ENCODE assay signal across 10 mouse cellular contexts in the genomic region with DNA sequence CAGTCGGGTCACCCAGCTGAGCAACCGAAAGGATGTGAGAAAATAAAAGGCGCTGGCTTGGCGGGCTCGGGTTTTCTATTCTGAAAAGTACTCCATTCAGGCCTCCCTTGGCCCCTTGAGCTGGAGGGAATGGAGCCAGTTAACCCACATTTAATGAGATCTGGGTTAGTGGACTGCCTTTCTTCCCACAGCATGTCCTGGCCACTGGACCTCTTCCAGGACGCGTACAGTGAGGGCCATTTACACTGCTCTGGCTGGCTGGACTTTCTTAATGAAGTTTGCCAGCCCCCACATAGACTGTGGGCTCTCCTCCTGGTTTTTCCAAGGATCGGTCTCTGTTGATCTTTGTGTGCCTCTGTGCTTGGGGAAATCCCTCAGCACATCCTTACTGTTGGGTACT. TPM values are rescaled to one million over a fixed set of nuclear protein-coding genes. Genes with fewer than 3 reads are reported as not detected.
A peak's percentile ranks its signal among the peaks of the same experiment; 100 is the strongest.
DNase-seq lines count a peak whose midpoint lies in the region; ATAC-seq and TF ChIP-seq lines count a peak whose summit lies in the region.
"Had no signal": no experiment of that assay in that cellular context is flagged by ENCODE, and none has a peak within 500 bp of the region (broad histone marks: within the 10 kb centered on the region; RNA-seq: fewer than 3 reads in every experiment).

No protein-coding gene starts in this region.

- H3K4me1 ChIP-seq in hindbrain, embryonic 15.5 days (replicated peaks): peaks cover 8% of the 10 kb centered on the region; the same call in 1 of the 2 replicates
- H3K4me1 ChIP-seq in hindbrain, embryonic 12.5 days: peaks cover 4% of the 10 kb centered on the region; the same call in 1 of the 2 replicates
- H3K4me1 ChIP-seq in forebrain, embryonic 13.5 days: peaks cover 10% of the 10 kb centered on the region
- H3K4me1 ChIP-seq in midbrain, postnatal 0 days (ENCODE audit: insufficient read depth, low read length): no peaks in the 10 kb centered on the region

- DNase-seq in kidney, postnatal 10 days: peak; percentile 45
- peak; percentile 91 for DNase-seq in midbrain, postnatal 0 days (ENCODE audit: low spot score)
- no peak for DNase-seq in embryo, embryonic 11 days
- no peak for DNase-seq in thymus, postnatal 25 days
- DNase-seq: lung, embryonic 14.5 days had no signal

- H3K4me3 ChIP-seq in hindbrain, embryonic 15.5 days: no peak overlapping the region
- no peak overlapping the region for H3K4me3 ChIP-seq in hindbrain, embryonic 12.5 days
- H3K4me3 ChIP-seq in forebrain, embryonic 13.5 days: no peak overlapping the region
- H3K4me3 ChIP-seq in midbrain, postnatal 0 days (ENCODE audit: low read depth, low read length): no peak overlapping the region
- H3K4me3 ChIP-seq: embryonic facial prominence, embryonic 15.5 days had no signal

- peak overlapping the region; percentile 80 for H3K27ac ChIP-seq in hindbrain, embryonic 15.5 days (replicated peaks)
- H3K27ac ChIP-seq in hindbrain, embryonic 12.5 days: no peak overlapping the region
- peak overlapping the region; percentile 79 for H3K27ac ChIP-seq in forebrain, embryonic 13.5 days
- H3K27ac ChIP-seq in midbrain, postnatal 0 days (ENCODE audit: low read depth, low read length): no peak overlapping the region
- H3K27ac ChIP-seq: embryonic facial prominence, embryonic 15.5 days had no signal

- H3K9ac ChIP-seq in hindbrain, embryonic 15.5 days: no peak overlapping the region
- H3K9ac ChIP-seq in hindbrain, embryonic 12.5 days: no peak overlapping the region
- H3K9ac ChIP-seq in forebrain, embryonic 13.5 days: no peak overlapping the region
- H3K9ac ChIP-seq in midbrain, postnatal 0 days (replicated peaks; ENCODE audit: low read length, poor library complexity, severe bottlenecking): no peak overlapping the region
- H3K9ac ChIP-seq: embryonic facial prominence, embryonic 15.5 days; lung, embryonic 14.5 days had no signal

- H3K9me3 ChIP-seq in hindbrain, embryonic 15.5 days: no peaks in the 10 kb centered on the region
- H3K9me3 ChIP-seq in hindbrain, embryonic 12.5 days (replicated peaks): no peaks in the 10 kb centered on the region
- no peaks in the 10 kb centered on the region for H3K9me3 ChIP-seq in forebrain, embryonic 13.5 days (replicated peaks)
- H3K9me3 ChIP-seq in midbrain, postnatal 0 days (ENCODE audit: low read length): no peaks in the 10 kb centered on the region
- H3K9me3 ChIP-seq: embryonic facial prominence, embryonic 15.5 days had no signal

- peak; percentile 94 for ATAC-seq in hindbrain, embryonic 15.5 days (ENCODE audit: low FRiP score, low read depth)
- no peak for ATAC-seq in hindbrain, embryonic 12.5 days (ENCODE audit: low FRiP score)
- peak; percentile 90 for ATAC-seq in forebrain, embryonic 13.5 days
- peak; percentile 92 for ATAC-seq in midbrain, postnatal 0 days (ENCODE audit: low FRiP score)
- ATAC-seq in megakaryocyte-erythroid progenitor cell, adult 5-6 weeks (replicated peaks; ENCODE audit: low FRiP score, low TSS enrichment, poor library complexity, severe bottlenecking): no peak

- H3K4me2 ChIP-seq in hindbrain, embryonic 15.5 days: no peak overlapping the region
- no peak overlapping the region for H3K4me2 ChIP-seq in hindbrain, embryonic 12.5 days (replicated peaks)
- no peak overlapping the region for H3K4me2 ChIP-seq in forebrain, embryonic 13.5 days
- H3K4me2 ChIP-seq in midbrain, postnatal 0 days (ENCODE audit: low read depth, low read length, poor library complexity, severe bottlenecking): no peak overlapping the region
- H3K4me2 ChIP-seq: embryonic facial prominence, embryonic 15.5 days; lung, embryonic 14.5 days had no signal

- WGBS in hindbrain, embryonic 15.5 days: 44% methylated on average over 8 of the region's 8 CpGs
- WGBS in hindbrain, embryonic 12.5 days: 51% methylated on average over 8 of the region's 8 CpGs
- 39% methylated on average over 8 of the region's 8 CpGs for WGBS in forebrain, embryonic 13.5 days
- 54% methylated on average over 8 of the region's 8 CpGs for whole genome bisulfite sequencing in midbrain, postnatal 0 days

- no peak for TF ChIP-seq CTCF in midbrain, postnatal 0 days (IDR thresholded peaks at IDR 0.05)

- H3K36me3 ChIP-seq in hindbrain, embryonic 15.5 days: no peaks in the 10 kb centered on the region
- no peaks in the 10 kb centered on the region for H3K36me3 ChIP-seq in hindbrain, embryonic 12.5 days
- H3K36me3 ChIP-seq in forebrain, embryonic 13.5 days (ENCODE audit: poor library complexity, severe bottlenecking): no peaks in the 10 kb centered on the region
- H3K36me3 ChIP-seq in midbrain, postnatal 0 days (ENCODE audit: insufficient read depth, low read length): no peaks in the 10 kb centered on the region
- H3K36me3 ChIP-seq: embryonic facial prominence, embryonic 15.5 days had no signal

- H3K27me3 ChIP-seq in hindbrain, embryonic 15.5 days: no peaks in the 10 kb centered on the region
- no peaks in the 10 kb centered on the region for H3K27me3 ChIP-seq in hindbrain, embryonic 12.5 days
- no peaks in the 10 kb centered on the region for H3K27me3 ChIP-seq in forebrain, embryonic 13.5 days
- H3K27me3 ChIP-seq in midbrain, postnatal 0 days (ENCODE audit: insufficient read depth, low read length): no peaks in the 10 kb centered on the region
- H3K27me3 ChIP-seq: embryonic facial prominence, embryonic 15.5 days had no signal

RNA-seq across cellular contexts. Expression of a gene that starts 52.1 kb away (rescaled TPM):
- 11.0 and 12.7 TPM in 2 replicates for polyA plus RNA-seq in hindbrain, embryonic 15.5 days (2015; fragmentation: Nextera tagmentation; extraction: Ambion mirVana)
- polyA plus RNA-seq in hindbrain, embryonic 12.5 days (2016; fragmentation: Nextera tagmentation; extraction: Ambion mirVana): 6.6 and 7.6 TPM in 2 replicates
- polyA plus RNA-seq in forebrain, embryonic 13.5 days (2015; fragmentation: Nextera tagmentation; extraction: Ambion mirVana): 1.5 and 1.6 TPM in 2 replicates
- total RNA-seq in midbrain, postnatal 0 days (2014; rRNA removed): 17.0 and 18.6 TPM in 2 replicates
- 11.1 and 13.3 TPM in 2 replicates for polyA plus RNA-seq in midbrain, postnatal 0 days (2015; fragmentation: Nextera tagmentation; extraction: Ambion mirVana)
- 3.2 and 4.5 TPM in 2 replicates for total RNA-seq in megakaryocyte-erythroid progenitor cell, adult 5-6 weeks (2014; fragmentation: Nextera tagmentation)
- total RNA-seq in megakaryocyte-erythroid progenitor cell, adult 5-6 weeks (2017): 4.4 and 6.7 TPM in 2 replicates

Comparison
In these comparisons a context has a peak if more than half of its experiments do, and no peak if none do; other contexts are left out.
1. ATAC-seq: peak in hindbrain, embryonic 15.5 days (single experiment), forebrain, embryonic 13.5 days (single experiment) and midbrain, postnatal 0 days (single experiment); none in hindbrain, embryonic 12.5 days (single experiment) and megakaryocyte-erythroid progenitor cell, adult 5-6 weeks (single experiment).
2. H3K27ac ChIP-seq: peak in hindbrain, embryonic 15.5 days (single experiment) and forebrain, embryonic 13.5 days (single experiment); none in hindbrain, embryonic 12.5 days (single experiment) and midbrain, postnatal 0 days (single experiment).
3. DNase-seq: peak in kidney, postnatal 10 days (single experiment) and midbrain, postnatal 0 days (single experiment); none in embryo, embryonic 11 days (single experiment) and thymus, postnatal 25 days (single experiment).